Mouse (Mus musculus): ENCODE measurements around the gene Timm22.
A peak's percentile ranks its signal among the peaks of the same experiment; 100 is the strongest.

The Timm22 gene

GRCm38 (mm10) chr11:76406702-76407583 is at the start of gene Timm22:
Gene Timm22, plus strand, starts transcription at chr11:76406952.
- DNase-seq: peak; percentile 99

GRCm38 (mm10) chr11:76357464-76357863 is 49.3 kb upstream of the Timm22 start:
- no peak for DNase-seq

GRCm38 (mm10) chr11:76358628-76359320 is 48.0 kb upstream of the Timm22 start:
- no peak for DNase-seq

GRCm38 (mm10) chr11:76360255-76360654 is 46.5 kb upstream of the Timm22 start:
- DNase-seq: no peak

GRCm38 (mm10) chr11:76361422-76361821 is 45.3 kb upstream of the Timm22 start:
- DNase-seq: no peak

GRCm38 (mm10) chr11:76363178-76363577 is 43.6 kb upstream of the Timm22 start:
- no peak for DNase-seq

GRCm38 (mm10) chr11:76363636-76364035 is 43.1 kb upstream of the Timm22 start:
- no peak for DNase-seq

GRCm38 (mm10) chr11:76364038-76364437 is 42.7 kb upstream of the Timm22 start:
- DNase-seq: no peak

GRCm38 (mm10) chr11:76366720-76367119 is 40.0 kb upstream of the Timm22 start:
- DNase-seq: no peak

GRCm38 (mm10) chr11:76370491-76370890 is 36.3 kb upstream of the Timm22 start:
- DNase-seq: no peak

GRCm38 (mm10) chr11:76372120-76372519 is 34.6 kb upstream of the Timm22 start:
- DNase-seq: no peak

- DNase-seq: peak; percentile 72
These were observed 34.2 kb upstream of the Timm22 start for GRCm38 (mm10) chr11:76372534-76372933.

GRCm38 (mm10) chr11:76374491-76375185 is 32.1 kb upstream of the Timm22 start:
- DNase-seq: no peak

GRCm38 (mm10) chr11:76376425-76376824 is 30.3 kb upstream of the Timm22 start:
- no peak for DNase-seq

- no peak for DNase-seq
These were observed 26.7 kb upstream of the Timm22 start for GRCm38 (mm10) chr11:76379921-76380544.

- no peak for DNase-seq
These were observed 25.4 kb upstream of the Timm22 start for GRCm38 (mm10) chr11:76381201-76381885.

GRCm38 (mm10) chr11:76382711-76383324 is 23.9 kb upstream of the Timm22 start:
- DNase-seq: no peak

GRCm38 (mm10) chr11:76384307-76384706 is 22.4 kb upstream of the Timm22 start:
- no peak for DNase-seq

- no peak for DNase-seq
These were observed 21.7 kb upstream of the Timm22 start for GRCm38 (mm10) chr11:76385017-76385416.

- DNase-seq: no peak
These were observed 21.0 kb upstream of the Timm22 start for GRCm38 (mm10) chr11:76385746-76386145.

- DNase-seq: no peak
These were observed 19.7 kb upstream of the Timm22 start for GRCm38 (mm10) chr11:76387097-76387496.

- DNase-seq: no peak
These were observed 18.0 kb upstream of the Timm22 start for GRCm38 (mm10) chr11:76388711-76389110.

Data from cerebellum, adult 9-10 months (tissue).